In genomic region chr17:46162951-46163421, GRCm38 (mm10) we compare ENCODE assay signal across 8 mouse cellular contexts. TPM values are rescaled to one million over a fixed set of nuclear protein-coding genes. Genes with fewer than 3 reads are reported as not detected.
DNase-seq lines count a peak whose midpoint lies in the region; ATAC-seq and TF ChIP-seq lines count a peak whose summit lies in the region.

No protein-coding gene starts in this region.

- peak; percentile 21 for DNase-seq in midbrain, postnatal 0 days (ENCODE audit: low spot score)
- DNase-seq in kidney, postnatal 10 days: peak; percentile 58
- DNase-seq in embryo, embryonic 10.5 days (ENCODE audit: low spot score): no peak
- no peak for DNase-seq in layer of hippocampus, postnatal 10 days (ENCODE audit: low spot score in 2 of 2)

- H3K36me3 ChIP-seq in midbrain, postnatal 0 days (ENCODE audit: insufficient read depth, low read length): peaks cover 38% of the 10 kb centered on the region
- H3K36me3 ChIP-seq in midbrain, embryonic 15.5 days (replicated peaks): peaks cover 33% of the 10 kb centered on the region
- H3K36me3 ChIP-seq in embryonic facial prominence, embryonic 15.5 days: peaks cover 43% of the 10 kb centered on the region
- peaks cover 58% of the 10 kb centered on the region for H3K36me3 ChIP-seq in megakaryocyte, embryonic 14.5 days (replicated peaks; ENCODE audit: low read length)

- H3K4me3 ChIP-seq in midbrain, postnatal 0 days (ENCODE audit: low read depth, low read length): no peak overlapping the region
- H3K4me3 ChIP-seq in midbrain, embryonic 15.5 days: no peak overlapping the region
- H3K4me3 ChIP-seq in embryonic facial prominence, embryonic 15.5 days (replicated peaks): no peak overlapping the region
- H3K4me3 ChIP-seq in megakaryocyte, embryonic 14.5 days (replicated peaks): peak overlapping the region; percentile 95

- TF ChIP-seq CTCF in midbrain, postnatal 0 days (IDR thresholded peaks at IDR 0.05): no peak

- H3K27me3 ChIP-seq in midbrain, postnatal 0 days (ENCODE audit: insufficient read depth, low read length): no peaks in the 10 kb centered on the region
- no peaks in the 10 kb centered on the region for H3K27me3 ChIP-seq in midbrain, embryonic 15.5 days (replicated peaks)
- H3K27me3 ChIP-seq in embryonic facial prominence, embryonic 15.5 days: no peaks in the 10 kb centered on the region
- no peaks in the 10 kb centered on the region for H3K27me3 ChIP-seq in megakaryocyte, embryonic 14.5 days (replicated peaks)

- H3K27ac ChIP-seq in midbrain, postnatal 0 days (ENCODE audit: low read depth, low read length): no peak overlapping the region
- no peak overlapping the region for H3K27ac ChIP-seq in midbrain, embryonic 15.5 days
- H3K27ac ChIP-seq in embryonic facial prominence, embryonic 15.5 days (replicated peaks): peak overlapping the region; percentile 5; the same call in 1 of the 2 replicates

- no peaks in the 10 kb centered on the region for H3K9me3 ChIP-seq in midbrain, postnatal 0 days (ENCODE audit: low read length)
- no peaks in the 10 kb centered on the region for H3K9me3 ChIP-seq in midbrain, embryonic 15.5 days
- H3K9me3 ChIP-seq in embryonic facial prominence, embryonic 15.5 days (replicated peaks): no peaks in the 10 kb centered on the region
- no peaks in the 10 kb centered on the region for H3K9me3 ChIP-seq in megakaryocyte, embryonic 14.5 days

- 83% methylated on average over 9 of the region's 9 CpGs for WGBS in midbrain, postnatal 0 days
- WGBS in midbrain, embryonic 15.5 days: 85% methylated on average over 9 of the region's 9 CpGs
- 76% methylated on average over 9 of the region's 9 CpGs for WGBS in embryonic facial prominence, embryonic 15.5 days

- 0 out of 2 replicates have a peak, but pooled peaks cover 3% of the 10 kb centered on the region for H3K4me1 ChIP-seq in midbrain, postnatal 0 days (ENCODE audit: insufficient read depth, low read length)
- peaks cover 26% of the 10 kb centered on the region for H3K4me1 ChIP-seq in midbrain, embryonic 15.5 days
- H3K4me1 ChIP-seq in embryonic facial prominence, embryonic 15.5 days: peaks cover 20% of the 10 kb centered on the region
- H3K4me1 ChIP-seq in megakaryocyte, embryonic 14.5 days: peaks cover 88% of the 10 kb centered on the region

- no peak overlapping the region for H3K4me2 ChIP-seq in midbrain, postnatal 0 days (ENCODE audit: low read depth, low read length, poor library complexity, severe bottlenecking)
- no peak overlapping the region for H3K4me2 ChIP-seq in midbrain, embryonic 15.5 days
- 0 out of 2 replicates have a peak overlapping the region, but pooled peaks have one; percentile 6 for H3K4me2 ChIP-seq in embryonic facial prominence, embryonic 15.5 days (replicated peaks)

- no peak for ATAC-seq in midbrain, postnatal 0 days (ENCODE audit: low FRiP score)
- no peak for ATAC-seq in midbrain, embryonic 15.5 days (replicated peaks)
- no peak for ATAC-seq in embryonic facial prominence, embryonic 15.5 days (ENCODE audit: insufficient number of reproducible peaks, low FRiP score, low TSS enrichment, low read depth)
- ATAC-seq in frontal cortex, adult (ENCODE audit: low TSS enrichment): no peak

- no peak overlapping the region for H3K9ac ChIP-seq in midbrain, postnatal 0 days (replicated peaks; ENCODE audit: low read length, poor library complexity, severe bottlenecking)
- H3K9ac ChIP-seq in midbrain, embryonic 15.5 days: no peak overlapping the region
- no peak overlapping the region for H3K9ac ChIP-seq in embryonic facial prominence, embryonic 15.5 days

RNA-seq across cellular contexts. Expression of gene Gtpbp2, which starts 2.2 kb away (rescaled TPM):
- 72.3 and 82.2 TPM in 2 replicates for total RNA-seq in midbrain, postnatal 0 days (2014; rRNA removed)
- 25.9 TPM in 2 replicates for polyA plus RNA-seq in midbrain, postnatal 0 days (2015; fragmentation: Nextera tagmentation; extraction: Ambion mirVana)
- 46.2 and 46.3 TPM in 2 replicates for polyA plus RNA-seq in midbrain, embryonic 15.5 days (2015; fragmentation: Nextera tagmentation; extraction: Ambion mirVana)
- polyA plus RNA-seq in embryonic facial prominence, embryonic 15.5 days (2015; fragmentation: Nextera tagmentation; extraction: Ambion mirVana): 43.3 and 45.4 TPM in 2 replicates
- polyA plus RNA-seq in megakaryocyte, embryonic 14.5 days (2012; ENCODE audit: insufficient read depth, low replicate concordance): 65.9 and 69.9 TPM in 2 replicates
- 100 to 1,000 TPM in 1 of 2 experiments, 10 to 100 TPM in 1; 86.9 to 100 TPM for total RNA-seq in layer of hippocampus, postnatal 10 days (2021)

RNA-seq across cellular contexts. Expression of gene Mad2l1bp, which starts 9.6 kb away (rescaled TPM):
- total RNA-seq in midbrain, postnatal 0 days (2014; rRNA removed): 8.9 and 13.3 TPM in 2 replicates
- 16.7 and 18.2 TPM in 2 replicates for polyA plus RNA-seq in midbrain, postnatal 0 days (2015; fragmentation: Nextera tagmentation; extraction: Ambion mirVana)
- polyA plus RNA-seq in midbrain, embryonic 15.5 days (2015; fragmentation: Nextera tagmentation; extraction: Ambion mirVana): 21.3 and 24.8 TPM in 2 replicates
- 31.8 and 35.1 TPM in 2 replicates for polyA plus RNA-seq in embryonic facial prominence, embryonic 15.5 days (2015; fragmentation: Nextera tagmentation; extraction: Ambion mirVana)
- 8.8 and 18.5 TPM in 2 replicates for polyA plus RNA-seq in megakaryocyte, embryonic 14.5 days (2012; ENCODE audit: insufficient read depth, low replicate concordance)
- total RNA-seq in layer of hippocampus, postnatal 10 days (2021): 10 to 100 TPM; 10.7 to 11.1 TPM

RNA-seq across cellular contexts. Expression of gene Rsph9, which starts 19.0 kb away (rescaled TPM):
- total RNA-seq in midbrain, postnatal 0 days (2014; rRNA removed): 55.6 and 68.4 TPM in 2 replicates
- 103 and 104 TPM in 2 replicates for polyA plus RNA-seq in midbrain, postnatal 0 days (2015; fragmentation: Nextera tagmentation; extraction: Ambion mirVana)
- 51.2 and 51.9 TPM in 2 replicates for polyA plus RNA-seq in midbrain, embryonic 15.5 days (2015; fragmentation: Nextera tagmentation; extraction: Ambion mirVana)
- polyA plus RNA-seq in embryonic facial prominence, embryonic 15.5 days (2015; fragmentation: Nextera tagmentation; extraction: Ambion mirVana): 22.7 and 37.1 TPM in 2 replicates
- not detected in 2 replicates for polyA plus RNA-seq in megakaryocyte, embryonic 14.5 days (2012; ENCODE audit: insufficient read depth, low replicate concordance)
- total RNA-seq in layer of hippocampus, postnatal 10 days (2021): 10 to 100 TPM; 39.8 to 41.3 TPM

RNA-seq across cellular contexts. Expression of gene Polh, which starts 39.5 kb away (rescaled TPM):
- total RNA-seq in midbrain, postnatal 0 days (2014; rRNA removed): 7.9 and 9.6 TPM in 2 replicates
- 4.2 and 4.5 TPM in 2 replicates for polyA plus RNA-seq in midbrain, postnatal 0 days (2015; fragmentation: Nextera tagmentation; extraction: Ambion mirVana)
- 7.4 and 8.2 TPM in 2 replicates for polyA plus RNA-seq in midbrain, embryonic 15.5 days (2015; fragmentation: Nextera tagmentation; extraction: Ambion mirVana)
- 18.4 and 20.2 TPM in 2 replicates for polyA plus RNA-seq in embryonic facial prominence, embryonic 15.5 days (2015; fragmentation: Nextera tagmentation; extraction: Ambion mirVana)
- 0.35 and 1.6 TPM in 2 replicates for polyA plus RNA-seq in megakaryocyte, embryonic 14.5 days (2012; ENCODE audit: insufficient read depth, low replicate concordance)
- total RNA-seq in layer of hippocampus, postnatal 10 days (2021): 1 to 10 TPM; 6.8 to 7.5 TPM

RNA-seq across cellular contexts. Expression of gene Xpo5, which starts 39.6 kb away (rescaled TPM):
- total RNA-seq in midbrain, postnatal 0 days (2014; rRNA removed): 50.5 and 56.7 TPM in 2 replicates
- polyA plus RNA-seq in midbrain, postnatal 0 days (2015; fragmentation: Nextera tagmentation; extraction: Ambion mirVana): 23.6 and 24.0 TPM in 2 replicates
- polyA plus RNA-seq in midbrain, embryonic 15.5 days (2015; fragmentation: Nextera tagmentation; extraction: Ambion mirVana): 40.4 and 41.0 TPM in 2 replicates
- polyA plus RNA-seq in embryonic facial prominence, embryonic 15.5 days (2015; fragmentation: Nextera tagmentation; extraction: Ambion mirVana): 33.0 and 35.0 TPM in 2 replicates
- polyA plus RNA-seq in megakaryocyte, embryonic 14.5 days (2012; ENCODE audit: insufficient read depth, low replicate concordance): 2.1 and 4.5 TPM in 2 replicates
- 10 to 100 TPM; 43.0 to 43.9 TPM for total RNA-seq in layer of hippocampus, postnatal 10 days (2021)

Comparison
In these comparisons a context has a peak if more than half of its experiments do, and no peak if none do; other contexts are left out.
1. DNase-seq: peak in midbrain, postnatal 0 days (single experiment) and kidney, postnatal 10 days (single experiment); none in embryo, embryonic 10.5 days (single experiment) and layer of hippocampus, postnatal 10 days (0 of 2).
2. RNA of gene Rsph9, which starts 19.0 kb away (polyA plus RNA-seq): 103 to 104 TPM in midbrain, postnatal 0 days, 51.2 to 51.9 TPM in midbrain, embryonic 15.5 days and 22.7 to 37.1 TPM in embryonic facial prominence, embryonic 15.5 days; not detected in megakaryocyte, embryonic 14.5 days; every median in the first group is over 10 times any median in the second.